Mouse (Mus musculus): ENCODE measurements around the gene Sez6l2.

DNA sequence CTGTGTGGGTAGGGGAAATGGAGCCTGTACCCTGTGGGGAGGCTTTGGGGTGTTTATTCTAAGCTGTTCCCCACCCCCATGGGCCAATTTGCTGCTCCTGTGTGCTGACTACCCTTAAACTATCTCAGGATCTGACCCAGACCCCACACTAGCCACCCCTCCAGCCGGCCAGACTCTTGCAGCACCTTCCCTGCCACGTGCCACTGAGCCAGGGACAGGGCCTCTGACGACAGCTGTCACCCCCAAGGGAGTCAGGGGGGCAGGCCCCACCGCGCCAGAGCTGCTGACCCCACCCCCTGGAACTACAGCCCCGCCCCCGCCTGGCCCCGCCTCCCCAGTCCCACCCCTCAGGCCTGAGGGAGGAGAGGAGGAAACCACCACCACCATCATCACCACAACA lies 2.3 kb downstream of the Sez6l2 start:
- TF ChIP-seq CTCF (IDR thresholded peaks at IDR 0.05; ENCODE audit: low read depth) (no peak), EP300 (IDR thresholded peaks at IDR 0.05; ENCODE audit: low read depth) (no peak)

Measured in liver, embryonic 14.5 days (tissue).